ENCODE assay signal across 15 mouse cellular contexts in genomic region chr4:129341888-129342287, GRCm38 (mm10). TPM values are rescaled to one million over a fixed set of nuclear protein-coding genes. Genes with fewer than 3 reads are reported as not detected.
A peak's percentile ranks its signal among the peaks of the same experiment; 100 is the strongest.
DNase-seq lines count a peak whose midpoint lies in the region; ATAC-seq and TF ChIP-seq lines count a peak whose summit lies in the region.
"Had no signal": no experiment of that assay in that cellular context is flagged by ENCODE, and none has a peak within 500 bp of the region (broad histone marks: within the 10 kb centered on the region; RNA-seq: fewer than 3 reads in every experiment).

No protein-coding gene starts in this region.

- no peaks in the 10 kb centered on the region for H3K9me3 ChIP-seq in embryonic facial prominence, embryonic 11.5 days (replicated peaks; ENCODE audit: control insufficient read depth, low read length)
- H3K9me3 ChIP-seq in embryonic facial prominence, embryonic 10.5 days: no peaks in the 10 kb centered on the region
- H3K9me3 ChIP-seq: embryonic facial prominence, embryonic 12.5 days; heart, embryonic 15.5 days; hindbrain, embryonic 10.5 days; limb, embryonic 12.5 days had no signal

- H3K4me1 ChIP-seq in embryonic facial prominence, embryonic 11.5 days (ENCODE audit: control insufficient read depth, insufficient read depth, low read length): no peaks in the 10 kb centered on the region
- peaks cover 5% of the 10 kb centered on the region for H3K4me1 ChIP-seq in embryonic facial prominence, embryonic 10.5 days
- H3K4me1 ChIP-seq: embryonic facial prominence, embryonic 12.5 days; limb, embryonic 12.5 days had no signal

- ATAC-seq in embryonic facial prominence, embryonic 11.5 days (replicated peaks; ENCODE audit: insufficient number of reproducible peaks, low FRiP score, low TSS enrichment, low read depth): no peak

- no peaks in the 10 kb centered on the region; the same call in none of the 2 replicates for H3K36me3 ChIP-seq in embryonic facial prominence, embryonic 11.5 days (replicated peaks; ENCODE audit: control insufficient read depth, insufficient read depth, low read depth, low read length)
- peaks cover 60% of the 10 kb centered on the region for H3K36me3 ChIP-seq in embryonic facial prominence, embryonic 10.5 days (replicated peaks)

- DNase-seq in embryonic facial prominence, embryonic 11.5 days (ENCODE audit: low spot score): peak; percentile 26
- DNase-seq in embryonic facial prominence, embryonic 10.5 days (ENCODE audit: low spot score): no peak
- DNase-seq in left cerebral cortex, adult 2 months (ENCODE audit: extremely low spot score in 1 of 2, low spot score in 2 of 2): no peak
- no peak for DNase-seq in left cerebral cortex, postnatal 36 days (ENCODE audit: low spot score in 2 of 2)
- DNase-seq in A20 (ENCODE audit: low read depth, low spot score): peak; percentile 41
- peak; percentile 26 for DNase-seq in WW6 (ENCODE audit: low read depth, low spot score)
- no peak for DNase-seq in urinary bladder, postnatal 36 days (ENCODE audit: low spot score in 2 of 2)
- DNase-seq in frontal cortex, adult 2 months (ENCODE audit: extremely low spot score in 1 of 2, low spot score in 1 of 2): no peak
- DNase-seq: adrenal gland, postnatal 36 days; cerebellum, adult 9-11 months; kidney, adult 8-10 months had no signal

- no peak overlapping the region for H3K4me2 ChIP-seq in embryonic facial prominence, embryonic 11.5 days (ENCODE audit: low read depth, low read length)
- H3K4me2 ChIP-seq: embryonic facial prominence, embryonic 12.5 days; heart, embryonic 15.5 days; limb, embryonic 12.5 days had no signal

- no peak overlapping the region for H3K9ac ChIP-seq in embryonic facial prominence, embryonic 11.5 days (replicated peaks; ENCODE audit: low read length)
- H3K9ac ChIP-seq: embryonic facial prominence, embryonic 12.5 days; heart, embryonic 15.5 days; limb, embryonic 12.5 days had no signal

- peak; percentile 27 for TF ChIP-seq CTCF in left cerebral cortex, adult 2 months (IDR thresholded peaks at IDR 0.05)

- WGBS in embryonic facial prominence, embryonic 11.5 days: 92% methylated on average over 1 of the region's 1 CpGs
- WGBS in embryonic facial prominence, embryonic 10.5 days: 85% methylated on average over 1 of the region's 1 CpGs

- H3K27ac ChIP-seq in embryonic facial prominence, embryonic 11.5 days (replicated peaks; ENCODE audit: low read depth, low read length): no peak overlapping the region
- H3K27ac ChIP-seq in embryonic facial prominence, embryonic 10.5 days (replicated peaks): no peak overlapping the region
- H3K27ac ChIP-seq in left cerebral cortex, adult 2 months: no peak overlapping the region
- H3K27ac ChIP-seq: embryonic facial prominence, embryonic 12.5 days; heart, embryonic 15.5 days; hindbrain, embryonic 10.5 days; limb, embryonic 12.5 days had no signal

- no peaks in the 10 kb centered on the region for H3K27me3 ChIP-seq in embryonic facial prominence, embryonic 11.5 days (ENCODE audit: control insufficient read depth, insufficient read depth, low read length)
- no peaks in the 10 kb centered on the region for H3K27me3 ChIP-seq in embryonic facial prominence, embryonic 10.5 days (replicated peaks; ENCODE audit: low read depth, poor library complexity, severe bottlenecking)
- H3K27me3 ChIP-seq: embryonic facial prominence, embryonic 12.5 days; heart, embryonic 15.5 days; limb, embryonic 12.5 days had no signal

- H3K4me3 ChIP-seq in embryonic facial prominence, embryonic 11.5 days (ENCODE audit: low read depth, low read length): no peak overlapping the region
- no peak overlapping the region for H3K4me3 ChIP-seq in embryonic facial prominence, embryonic 10.5 days
- no peak overlapping the region for H3K4me3 ChIP-seq in left cerebral cortex, adult 2 months
- H3K4me3 ChIP-seq: embryonic facial prominence, embryonic 12.5 days; heart, embryonic 15.5 days; hindbrain, embryonic 10.5 days; limb, embryonic 12.5 days had no signal

- intact Hi-C loops in left cerebral cortex, adult 2 months (cut with DNase I): no loop called here
- intact Hi-C loops in left cerebral cortex, postnatal 36 days (cut with DNase I): no loop called here

RNA-seq across cellular contexts. Expression of gene Zbtb8os, which starts 6.4 kb away (rescaled TPM):
- 46.1 and 53.6 TPM in 2 replicates for polyA plus RNA-seq in embryonic facial prominence, embryonic 11.5 days (2014; fragmentation: Nextera tagmentation; extraction: Ambion mirVana)
- polyA plus RNA-seq in embryonic facial prominence, embryonic 10.5 days (2016; fragmentation: Nextera tagmentation; extraction: Ambion mirVana): 49.0 and 49.3 TPM in 2 replicates
- 10 to 100 TPM; 29.4 to 30.1 TPM for total RNA-seq in left cerebral cortex, adult 2 months (2021)
- total RNA-seq in left cerebral cortex, postnatal 36 days (2021): 10 to 100 TPM; 24.6 to 28.4 TPM
- polyA plus RNA-seq in frontal cortex, adult 2 months (2012; rRNA removed): 31.1 and 32.0 TPM in 2 replicates

RNA-seq across cellular contexts. Expression of gene Rbbp4, which starts 6.7 kb away (rescaled TPM):
- polyA plus RNA-seq in embryonic facial prominence, embryonic 11.5 days (2014; fragmentation: Nextera tagmentation; extraction: Ambion mirVana): 584 and 661 TPM in 2 replicates
- polyA plus RNA-seq in embryonic facial prominence, embryonic 10.5 days (2016; fragmentation: Nextera tagmentation; extraction: Ambion mirVana): 546 and 560 TPM in 2 replicates
- 100 to 1,000 TPM; 115 to 123 TPM for total RNA-seq in left cerebral cortex, adult 2 months (2021)
- 100 to 1,000 TPM; 115 to 123 TPM for total RNA-seq in left cerebral cortex, postnatal 36 days (2021)
- polyA plus RNA-seq in frontal cortex, adult 2 months (2012; rRNA removed): 59.1 and 61.4 TPM in 2 replicates

RNA-seq across cellular contexts. Expression of gene Zbtb8a, which starts 36.0 kb away (rescaled TPM):
- 6.5 and 7.2 TPM in 2 replicates for polyA plus RNA-seq in embryonic facial prominence, embryonic 11.5 days (2014; fragmentation: Nextera tagmentation; extraction: Ambion mirVana)
- 6.0 and 6.6 TPM in 2 replicates for polyA plus RNA-seq in embryonic facial prominence, embryonic 10.5 days (2016; fragmentation: Nextera tagmentation; extraction: Ambion mirVana)
- 1 to 10 TPM; 5.1 to 5.8 TPM for total RNA-seq in left cerebral cortex, adult 2 months (2021)
- total RNA-seq in left cerebral cortex, postnatal 36 days (2021): 1 to 10 TPM; 4.7 to 6.5 TPM
- polyA plus RNA-seq in frontal cortex, adult 2 months (2012; rRNA removed): 8.5 and 9.2 TPM in 2 replicates

RNA-seq across cellular contexts. Expression of gene Sync, which starts 54.5 kb away (rescaled TPM):
- polyA plus RNA-seq in embryonic facial prominence, embryonic 11.5 days (2014; fragmentation: Nextera tagmentation; extraction: Ambion mirVana): 0.25 and 0.63 TPM in 2 replicates
- 0.48 and 0.71 TPM in 2 replicates for polyA plus RNA-seq in embryonic facial prominence, embryonic 10.5 days (2016; fragmentation: Nextera tagmentation; extraction: Ambion mirVana)
- total RNA-seq in left cerebral cortex, adult 2 months (2021): 1 to 10 TPM; 1.8 to 2.2 TPM
- 1 to 10 TPM; 1.3 to 2.1 TPM for total RNA-seq in left cerebral cortex, postnatal 36 days (2021)
- polyA plus RNA-seq in frontal cortex, adult 2 months (2012; rRNA removed): 1.3 TPM in 2 replicates

Comparison
In these comparisons a context has a peak if more than half of its experiments do, and no peak if none do; other contexts are left out.
1. DNase-seq: peak in embryonic facial prominence, embryonic 11.5 days (single experiment), A20 (single experiment) and WW6 (single experiment); none in embryonic facial prominence, embryonic 10.5 days (single experiment), left cerebral cortex, adult 2 months (0 of 2), left cerebral cortex, postnatal 36 days (0 of 2), urinary bladder, postnatal 36 days (0 of 2) and frontal cortex, adult 2 months (0 of 2).